Mouse (Mus musculus) R1 (cell line): ENCODE data around the gene Tmem167.

Experiments used
- DNase-seq: peaks from one replicate; pipeline ENCODE4 v3.0.0-alpha.2; 2018; ENCODE audit warnings: low read depth, low spot score

Tmem167 gene

DNA sequence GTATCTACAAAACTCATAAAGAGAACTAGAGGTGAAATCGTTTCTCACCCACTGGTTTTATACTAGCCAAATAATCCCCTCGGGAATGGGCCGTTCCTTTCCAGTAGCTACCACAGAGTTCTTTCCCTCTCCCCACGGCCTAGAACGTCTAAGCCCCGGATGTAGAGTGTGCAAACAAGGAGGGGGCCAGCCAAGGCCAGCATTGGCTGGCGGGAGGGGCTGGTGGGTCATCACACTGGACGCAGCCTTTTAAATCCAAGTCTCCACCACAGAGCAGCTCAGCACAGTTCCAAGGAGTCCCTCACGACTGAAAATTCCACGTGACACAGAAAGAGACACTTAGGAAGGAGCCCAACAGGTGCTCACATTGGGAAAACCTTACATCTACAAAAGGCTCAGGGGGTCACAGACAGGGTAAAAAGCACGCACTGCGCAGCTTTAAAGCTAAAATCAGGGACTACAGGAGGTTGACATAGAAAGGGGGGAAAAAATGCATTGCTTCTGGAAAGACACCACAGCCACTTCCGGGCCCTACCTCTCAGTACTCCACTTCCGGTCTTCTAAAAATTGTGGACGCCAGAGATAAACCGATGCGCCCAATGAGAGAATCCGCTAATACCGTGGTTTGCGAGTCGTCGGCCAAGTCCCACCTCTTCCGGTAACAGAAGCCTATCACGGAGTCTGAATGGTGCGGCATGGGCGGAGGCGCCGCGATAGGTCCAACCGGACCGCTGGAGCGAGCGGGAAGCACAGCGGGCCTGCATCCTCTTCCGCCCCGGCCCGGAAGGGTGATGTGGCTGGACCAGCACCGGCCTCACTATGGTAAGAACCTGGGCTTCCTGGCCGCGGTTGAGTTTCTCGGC is at the start of gene Tmem167, which contains the start of gene Xrcc4:
Gene Tmem167 (plus strand): TSS at position 162 of the 863 bp plus-strand sequence.
Gene Xrcc4 (minus strand): TSS at position 647 of the 863 bp plus-strand sequence.
- peak; percentile 99 for DNase-seq

DNA sequence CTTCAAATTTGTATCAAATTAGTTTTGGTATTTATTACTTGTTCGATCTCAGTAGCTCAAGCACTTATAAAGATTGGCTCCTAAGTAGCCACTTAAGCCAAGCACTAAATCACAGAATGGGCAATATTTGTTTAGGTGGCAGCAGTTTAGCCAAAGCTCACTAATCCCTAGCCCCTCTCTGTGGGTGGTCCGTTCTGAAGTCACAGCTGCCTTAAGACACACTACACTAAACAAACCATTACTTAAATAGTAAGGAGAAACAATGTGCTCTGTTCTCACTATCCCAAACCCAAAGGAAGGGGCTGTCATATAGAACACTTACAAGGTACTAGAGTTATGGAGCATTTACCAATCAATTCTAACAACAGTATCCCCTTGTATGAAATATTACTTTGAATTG is 49.3 kb upstream of the Tmem167 start:
- peak; percentile 9 for DNase-seq

DNA sequence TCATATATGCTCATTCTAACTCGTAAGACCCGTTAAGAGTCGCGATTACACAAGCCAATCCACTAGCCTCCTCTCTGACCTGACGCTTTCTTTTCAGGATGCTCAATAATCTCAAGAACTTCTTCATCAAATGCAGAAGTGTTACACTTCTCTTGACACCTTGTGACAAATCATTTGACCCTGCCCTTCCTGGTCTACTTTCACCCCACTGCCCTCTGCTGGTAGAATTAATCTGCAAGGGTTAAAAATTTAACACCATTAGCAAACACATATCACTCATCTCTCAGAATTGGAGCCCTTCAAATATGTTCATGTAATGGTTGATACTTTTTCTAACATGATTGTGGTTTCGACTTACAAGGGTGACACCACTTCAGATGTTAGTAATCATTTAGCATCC is 37.2 kb upstream of the Tmem167 start:
- peak; percentile 23 for DNase-seq

DNA sequence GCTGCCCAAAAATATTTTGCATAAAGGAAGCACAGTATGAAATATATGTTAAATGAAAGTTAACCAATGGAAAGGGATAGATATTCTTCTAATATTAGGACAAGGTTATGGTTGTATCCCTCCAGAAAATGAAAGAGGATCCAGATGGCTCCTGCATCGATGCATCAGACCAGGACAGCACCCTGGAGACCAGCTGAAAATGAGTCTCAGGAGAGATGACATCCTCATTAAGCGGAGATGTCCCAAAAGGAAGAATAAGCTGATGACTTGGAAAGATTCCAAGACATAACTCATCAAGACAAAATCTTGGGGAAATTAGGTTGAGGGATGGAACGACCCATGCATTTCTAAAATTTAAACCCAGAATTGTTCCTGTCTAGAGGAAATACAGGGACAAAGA is 36.5 kb upstream of the Tmem167 start:
- DNase-seq, result no peak

DNA sequence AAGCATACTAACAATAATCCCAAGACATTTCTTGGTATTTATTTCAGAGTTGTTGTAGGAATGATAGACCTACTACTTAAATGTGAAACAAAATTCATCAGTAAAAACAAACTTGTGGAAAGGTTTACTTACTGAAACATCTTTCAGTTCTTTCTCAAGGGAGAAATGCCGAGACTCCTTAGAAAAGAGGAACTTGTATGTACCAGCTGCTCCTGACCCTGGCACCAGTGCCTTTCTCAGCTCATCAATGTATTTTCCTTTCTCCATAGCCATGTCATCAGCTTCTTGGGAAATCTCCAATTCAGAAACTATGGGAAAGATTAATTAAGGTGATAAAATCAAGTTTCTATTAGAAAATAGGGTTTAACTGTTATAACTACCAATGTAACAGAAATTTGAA is 27.0 kb upstream of the Tmem167 start:
- no peak for DNase-seq

DNA sequence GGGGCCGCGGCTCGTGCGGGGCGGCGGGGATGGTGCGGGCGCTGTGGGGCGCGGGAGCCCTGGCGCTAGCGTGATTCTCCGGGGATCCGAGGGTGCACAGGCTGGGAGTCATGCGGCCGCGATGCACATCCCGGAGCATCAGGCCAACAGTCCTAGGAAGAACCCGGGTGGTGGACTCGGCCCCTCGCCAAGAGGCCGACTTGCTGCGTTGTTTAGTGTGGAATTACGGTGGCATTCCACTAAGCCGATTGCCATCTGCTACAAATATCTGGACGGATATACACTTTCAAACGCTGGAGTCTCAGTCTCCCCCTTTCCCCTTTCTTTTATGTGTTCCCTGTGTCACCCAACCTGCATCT is 881 bp downstream of the Tmem167 start:
- no peak for DNase-seq

DNA sequence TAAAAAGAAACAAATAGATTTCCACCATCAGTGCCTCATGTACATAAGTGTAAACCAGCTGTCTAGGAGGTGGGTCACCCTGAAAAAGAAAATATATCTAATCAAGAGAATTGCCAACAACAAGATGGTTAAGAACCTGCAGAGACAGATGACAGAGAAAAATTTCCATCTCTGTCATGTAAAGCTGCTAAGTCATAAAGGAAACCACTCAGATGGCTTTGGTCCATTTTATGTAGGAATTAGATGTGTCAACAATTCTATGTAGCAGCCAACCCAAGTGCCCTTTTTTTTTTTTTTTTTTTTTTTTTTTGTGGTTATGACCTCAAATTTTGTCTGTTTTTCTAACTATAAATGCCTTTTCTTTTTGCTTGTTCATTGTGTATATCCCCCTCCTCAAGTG is 12.6 kb downstream of the Tmem167 start:
- DNase-seq, result no peak

DNA sequence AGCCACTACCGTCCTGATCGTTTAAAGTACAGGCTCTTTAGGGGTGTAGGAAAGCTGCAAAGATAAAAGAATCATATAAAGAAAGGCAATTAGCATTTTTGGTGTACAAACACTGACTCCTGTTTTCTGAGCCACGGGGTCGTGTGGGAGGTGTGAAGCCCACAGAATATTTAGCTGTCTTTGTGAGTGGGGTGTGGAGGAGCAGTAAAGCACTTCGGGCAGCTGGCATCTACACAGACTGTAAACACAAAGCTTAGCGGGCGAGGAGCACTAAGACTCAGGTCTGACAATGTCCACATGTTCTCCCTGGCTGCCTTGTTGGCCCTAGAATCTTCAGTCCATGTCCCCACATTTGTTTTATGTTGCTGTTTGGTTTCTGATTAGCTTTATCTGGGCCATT is 17.2 kb downstream of the Tmem167 start:
- no peak for DNase-seq

DNA sequence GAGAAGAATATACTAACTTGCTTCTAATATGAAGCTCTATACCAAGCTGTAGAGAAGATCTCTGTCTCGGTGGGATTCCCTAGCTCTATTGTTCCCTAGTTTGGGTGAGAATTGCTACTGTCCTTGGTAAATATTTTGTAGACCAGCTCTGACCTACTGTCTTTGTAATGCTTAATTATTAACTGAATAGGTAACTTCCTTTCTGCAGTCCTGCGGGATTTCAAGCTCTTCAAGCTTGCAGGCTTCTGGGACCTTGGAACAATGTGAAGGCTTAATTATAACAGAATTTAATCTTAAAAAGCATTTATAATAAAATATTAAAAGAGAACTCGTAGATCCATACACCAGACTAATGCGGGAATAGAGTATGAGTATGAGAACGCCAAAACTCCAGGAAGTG is 19.8 kb downstream of the Tmem167 start:
- peak; percentile 46 for DNase-seq

DNA sequence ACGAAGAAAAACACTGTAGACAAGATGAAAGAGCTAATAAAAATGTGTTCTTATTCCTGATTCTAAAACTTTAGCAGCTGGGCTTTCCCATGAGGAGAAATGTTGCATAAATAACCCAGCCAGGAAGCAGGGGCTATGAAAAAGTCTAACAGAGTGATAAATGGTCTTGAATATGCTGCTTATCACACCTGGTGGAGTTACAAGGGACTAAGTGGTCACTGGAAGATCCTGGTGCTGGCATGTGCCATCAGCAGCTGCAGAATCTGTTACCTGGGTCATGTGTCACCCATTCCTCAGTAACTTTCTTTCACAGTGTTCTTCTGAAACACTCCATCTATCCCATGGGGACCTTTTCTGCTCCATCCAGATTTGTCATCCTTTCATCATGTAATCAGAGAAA is 22.8 kb downstream of the Tmem167 start:
- no peak for DNase-seq

DNA sequence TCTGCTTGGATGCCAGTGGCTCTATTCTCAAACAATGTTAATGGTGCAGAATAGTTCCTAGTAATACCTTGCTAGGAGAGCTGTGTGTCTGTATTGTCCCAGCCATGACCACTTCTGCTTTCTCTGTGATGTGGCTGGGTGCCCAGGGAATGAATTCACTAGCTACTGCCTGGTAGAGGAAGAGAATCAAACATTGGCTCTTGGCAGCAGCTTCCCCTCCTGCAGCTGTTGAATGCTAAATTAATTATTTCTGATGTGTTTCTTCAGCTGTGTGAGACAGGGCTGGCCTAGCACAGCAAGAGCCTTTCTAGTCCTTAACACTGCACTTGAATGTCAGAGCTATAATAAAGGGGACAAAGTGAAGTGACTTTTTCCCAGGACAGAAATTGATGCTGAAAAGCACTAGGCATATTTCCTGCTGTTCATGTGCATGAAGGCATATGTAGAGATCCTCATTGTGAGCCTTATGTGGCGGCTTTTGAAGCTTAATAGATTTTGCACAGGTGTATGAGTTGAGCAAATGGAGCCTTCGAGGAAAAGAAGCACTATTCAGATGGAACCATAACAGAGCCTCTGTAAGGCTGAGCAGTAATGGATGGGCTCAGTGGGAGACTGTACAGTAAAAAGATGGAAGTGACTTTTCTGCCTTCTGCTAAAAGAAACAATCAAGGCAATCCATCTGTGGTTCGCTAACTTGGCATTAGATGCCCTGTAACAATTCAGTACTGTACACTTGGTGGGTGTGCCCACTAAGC is 47.4 kb downstream of the Tmem167 start:
- DNase-seq, result no peak

DNA sequence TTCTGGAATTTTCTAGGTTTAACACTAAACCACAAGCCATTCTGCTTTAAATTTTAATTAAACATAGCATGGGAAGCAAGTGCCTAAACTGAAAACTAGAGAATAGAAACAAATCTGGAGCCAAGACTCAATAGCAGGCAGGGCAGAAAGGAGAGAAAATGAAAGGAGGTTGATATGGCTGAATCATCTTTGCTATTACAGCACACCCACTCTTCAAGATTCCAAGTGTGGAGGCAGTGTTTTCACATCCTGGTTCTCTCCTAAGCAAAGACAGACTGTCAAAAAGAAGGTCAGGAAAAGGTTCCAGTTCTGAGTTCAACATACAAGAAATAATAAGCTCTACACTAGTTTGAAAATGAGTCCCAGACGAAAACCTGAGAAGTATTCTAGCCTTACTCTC is 52.8 kb downstream of the Tmem167 start:
- DNase-seq, result no peak

DNA sequence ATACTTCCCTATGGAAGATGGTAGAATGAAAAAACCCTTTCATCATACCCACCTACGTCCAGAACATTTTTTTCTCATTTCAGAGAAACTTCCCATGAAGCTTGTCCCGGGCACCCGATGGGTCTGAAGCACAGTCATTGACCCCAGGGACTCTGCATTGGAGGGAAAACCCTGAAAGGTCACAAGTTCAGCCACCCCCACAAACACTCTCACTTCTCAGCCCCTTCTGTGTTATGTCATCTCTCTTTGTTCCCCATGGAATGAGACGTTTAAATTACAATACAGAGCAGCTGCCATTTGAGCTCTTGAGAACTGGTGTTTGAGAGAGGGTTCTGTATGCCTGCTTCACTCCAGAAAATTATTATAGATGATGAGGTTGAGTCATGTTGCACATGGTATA is 54.3 kb downstream of the Tmem167 start:
- peak; percentile 76 for DNase-seq

DNA sequence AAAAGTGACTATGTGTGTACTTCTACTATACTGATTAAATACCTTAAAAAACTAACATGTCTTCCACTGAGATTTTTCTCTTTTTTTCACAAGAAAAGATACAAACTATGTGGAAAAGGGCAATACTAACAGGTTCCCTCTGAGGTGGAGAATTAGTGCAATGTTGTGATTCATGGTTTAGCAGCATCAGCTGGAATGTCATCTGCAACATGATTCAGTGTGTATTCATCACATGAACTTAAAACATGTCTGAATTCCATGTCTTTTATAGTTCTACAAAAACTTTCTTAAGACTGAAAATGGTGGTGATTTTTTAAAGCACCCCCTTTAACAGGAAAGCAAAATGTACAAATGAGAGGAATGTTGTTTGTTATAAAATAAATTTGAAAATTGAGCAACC is 63.0 kb downstream of the Tmem167 start:
- DNase-seq, result no peak

DNA sequence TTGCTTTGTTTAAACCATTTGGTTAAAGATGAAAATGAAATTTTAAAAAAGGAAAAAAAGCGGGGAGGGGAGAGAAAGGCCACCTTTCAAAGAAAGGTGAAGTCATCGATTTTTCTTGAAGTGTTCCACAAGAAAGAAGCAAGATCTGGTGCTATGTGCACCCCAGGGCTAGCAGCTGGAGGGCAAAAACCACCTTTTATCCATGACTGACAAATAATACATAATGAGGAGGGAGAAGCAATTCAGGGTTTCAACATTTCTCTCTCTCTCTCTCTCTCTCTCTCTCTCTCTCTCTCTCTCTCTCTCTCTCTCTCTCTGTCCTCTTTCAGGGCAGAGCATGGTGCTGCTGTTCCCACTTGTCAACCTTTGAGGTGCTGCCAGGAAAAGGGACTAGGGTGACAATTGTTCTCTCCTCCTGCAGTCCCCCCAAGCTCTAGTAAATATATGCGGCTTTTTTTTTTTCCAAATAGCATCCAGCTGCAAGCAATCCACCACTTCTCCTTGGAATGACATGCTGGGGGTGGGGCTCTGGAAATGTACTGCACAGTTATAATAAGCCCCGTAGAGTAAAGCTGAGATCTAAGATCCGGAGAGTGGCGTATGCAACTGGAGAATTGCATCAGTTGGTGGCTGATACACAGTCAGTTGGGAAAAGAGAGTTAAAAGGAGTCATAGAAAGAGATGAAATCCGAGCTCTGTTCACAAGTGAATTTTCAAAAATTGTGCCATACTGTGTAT is 63.8 kb downstream of the Tmem167 start:
- DNase-seq, result no peak

DNA sequence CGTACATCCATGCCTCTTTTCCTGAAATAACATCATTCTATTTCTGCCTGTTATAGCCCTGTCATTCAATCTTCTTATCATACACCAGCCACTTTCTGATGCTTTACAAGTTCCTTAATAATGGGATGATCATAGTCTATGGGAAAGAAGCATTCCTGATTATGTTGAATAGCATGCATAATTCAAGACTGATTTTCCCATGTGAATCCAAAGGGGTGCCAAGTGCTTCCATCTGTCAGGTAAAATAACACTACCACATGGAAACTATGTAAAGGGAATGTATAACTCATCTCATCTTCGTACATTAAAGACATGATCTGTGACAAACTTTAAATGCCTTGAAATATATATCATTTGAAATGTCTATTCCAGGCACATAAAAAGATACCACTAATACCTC is 75.2 kb downstream of the Tmem167 start:
- DNase-seq, result no peak

DNA sequence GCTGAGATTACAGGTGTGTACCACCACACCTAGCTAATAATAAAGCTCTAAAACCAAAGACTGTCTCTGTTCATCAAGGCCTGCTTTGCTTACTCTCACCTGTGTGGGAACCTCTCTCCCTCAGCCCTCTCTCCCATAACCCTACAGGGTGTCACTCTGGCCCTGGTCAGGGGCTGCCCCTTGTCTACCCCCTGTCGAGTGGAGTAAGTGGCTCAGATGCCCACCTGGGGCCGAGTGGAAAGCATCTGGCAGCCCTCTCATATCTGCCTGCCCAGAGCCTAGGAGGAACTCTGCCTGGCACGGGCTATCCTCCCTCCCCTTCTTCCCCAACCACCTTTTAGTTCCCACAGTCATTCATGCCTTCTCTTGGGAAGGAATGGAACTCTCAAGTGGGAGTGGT is 78.1 kb downstream of the Tmem167 start:
- DNase-seq, result no peak

DNA sequence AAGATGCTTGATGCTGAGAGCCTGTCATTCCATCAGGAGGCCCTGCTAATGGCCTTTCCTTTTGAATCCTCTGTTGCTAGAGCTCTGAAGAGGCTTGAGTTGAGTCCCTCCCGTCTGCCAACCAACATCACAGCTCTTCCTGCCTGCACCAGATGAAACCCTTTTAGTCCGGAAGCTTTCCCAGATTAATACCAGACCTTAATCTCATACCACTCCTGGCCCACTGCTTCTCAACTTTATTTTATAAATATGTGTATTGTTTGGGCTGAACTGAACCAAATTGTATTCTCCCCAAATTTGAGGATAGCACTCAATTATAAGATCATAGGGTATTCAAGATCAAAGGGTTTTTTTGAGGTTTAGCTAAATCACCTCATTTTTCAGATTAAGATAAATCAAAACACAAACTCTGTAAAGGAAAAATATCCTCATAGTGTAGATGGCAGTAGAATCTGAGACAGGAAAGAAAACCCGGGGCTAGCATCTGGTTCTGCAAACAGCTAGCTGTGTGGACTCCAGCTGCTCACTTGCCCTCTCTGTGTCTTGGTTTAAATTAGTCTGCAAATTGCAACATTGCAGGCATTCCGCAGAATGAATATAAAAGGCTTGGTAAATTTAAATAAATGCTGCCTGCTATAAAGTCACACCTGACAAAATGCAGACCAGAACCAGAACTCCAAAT is 81.3 kb downstream of the Tmem167 start:
- DNase-seq, result peak; percentile 46

DNA sequence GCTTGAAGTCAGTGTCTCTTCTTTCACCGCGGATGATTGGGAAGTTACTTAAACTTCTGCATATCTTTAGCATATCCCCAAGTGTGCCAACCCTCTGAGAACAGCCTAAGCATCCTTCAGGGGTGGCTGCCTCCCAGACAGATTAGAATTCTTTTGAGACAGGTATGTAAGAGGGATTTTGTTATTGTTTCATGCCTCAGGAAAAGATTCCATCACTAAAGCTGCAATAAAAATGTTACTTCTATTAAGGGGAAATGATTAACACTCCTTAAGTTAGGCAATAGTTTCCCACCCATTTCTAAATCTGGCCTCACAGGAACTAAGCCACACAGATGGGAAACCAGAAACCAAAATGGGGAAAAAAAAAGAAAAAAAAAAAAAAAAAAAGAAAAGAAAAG is 81.9 kb downstream of the Tmem167 start:
- no peak for DNase-seq

DNA sequence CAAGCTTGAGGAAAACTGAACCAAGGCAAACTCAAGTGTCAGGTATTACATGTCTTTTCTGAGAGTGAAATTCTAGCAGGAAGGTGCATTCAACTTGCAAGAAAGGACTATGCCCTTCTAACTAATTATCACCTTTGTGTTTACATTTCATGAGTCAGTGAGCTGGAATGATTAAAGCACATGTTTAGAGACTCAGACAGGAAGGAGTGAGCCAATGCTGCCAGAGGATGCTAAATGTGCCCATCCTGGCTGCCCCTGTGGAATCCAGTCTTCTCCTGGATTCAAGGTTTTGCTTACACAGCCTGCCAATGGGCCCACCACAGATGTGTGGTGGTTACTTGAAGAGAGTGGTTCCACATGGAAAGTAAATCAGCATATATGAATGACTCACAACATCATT is 82.5 kb downstream of the Tmem167 start:
- DNase-seq, result no peak

DNA sequence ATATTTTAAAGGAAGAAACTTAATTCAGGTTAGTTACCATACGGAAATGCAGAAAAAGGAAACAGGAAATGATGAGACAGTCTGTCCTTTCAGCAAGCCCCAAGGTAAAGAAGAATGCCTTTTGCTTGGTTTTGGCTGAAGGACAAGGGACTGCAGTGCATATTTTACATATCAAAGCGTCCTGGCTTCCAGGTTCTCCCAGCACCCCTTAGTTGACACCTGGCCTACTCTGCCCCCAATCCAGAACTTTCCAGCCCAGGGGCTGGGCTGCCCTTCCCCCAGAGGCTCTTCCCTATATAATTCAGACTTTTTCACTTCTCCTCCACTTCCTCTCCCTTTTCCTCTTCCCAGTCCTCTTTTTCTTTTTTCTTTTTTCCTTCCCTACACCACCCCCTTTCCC is 86.7 kb downstream of the Tmem167 start:
- DNase-seq, result peak; percentile 71

DNA sequence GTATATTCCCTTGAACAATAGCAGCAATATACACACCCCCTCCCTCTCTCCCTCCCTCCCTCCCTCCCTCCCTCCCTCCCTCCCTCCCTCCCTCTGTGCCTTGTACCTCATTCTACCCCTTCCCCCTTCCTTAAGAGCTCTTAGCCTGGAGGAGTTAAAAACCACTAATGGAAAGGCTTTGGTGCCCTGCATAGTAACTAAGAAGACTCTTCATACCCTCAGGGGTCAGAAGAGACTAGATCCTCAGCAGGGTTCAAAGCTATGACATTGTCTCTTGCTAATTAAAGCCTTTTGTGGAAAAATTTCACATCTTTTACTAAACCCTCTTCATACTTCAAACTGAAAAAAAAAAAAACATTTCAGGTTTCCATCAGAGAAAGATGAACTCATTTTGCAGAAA is 93.3 kb downstream of the Tmem167 start:
- no peak for DNase-seq
